Mouse (Mus musculus) kidney, adult 18-20 months (tissue): ENCODE measurements at regions not wholly inside any gene's neighbourhood (a gene's known extent, or its start where the extent isn't known, plus 50 kb on each side); places are given as distances from the start of the nearest gene placed in this dataset.
A peak's percentile ranks its signal among the peaks of the same experiment; 100 is the strongest.
"Not testable (repeated sequence)": the region's sequence is repeated elsewhere in the genome, so short reads cannot be mapped to it uniquely, and the experiment has no call there.

Source experiments
- DNase-seq: peaks from one replicate; pipeline ENCODE4 v3.0.0; 2021

DNA sequence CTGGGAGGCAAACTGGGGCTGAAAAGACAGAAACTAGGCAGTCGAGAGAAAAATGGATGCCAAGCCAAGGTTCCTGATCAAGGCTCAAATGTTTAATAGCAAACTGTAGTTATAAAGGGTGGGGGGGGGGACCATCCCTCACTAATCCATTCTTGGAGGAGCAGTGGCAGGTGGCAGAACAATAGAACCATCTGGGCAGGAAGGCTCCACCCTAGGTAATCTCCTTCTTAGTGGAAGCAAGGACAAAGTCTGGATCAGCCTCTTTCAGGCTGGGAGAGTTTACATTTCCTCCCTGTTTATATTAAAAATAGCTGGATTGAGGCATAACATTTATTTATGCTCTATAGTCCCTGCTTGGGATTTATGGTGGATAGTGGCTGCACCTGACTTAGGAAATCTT is 180.8 kb downstream of the Cdh9 start:
- no peak for DNase-seq

DNA sequence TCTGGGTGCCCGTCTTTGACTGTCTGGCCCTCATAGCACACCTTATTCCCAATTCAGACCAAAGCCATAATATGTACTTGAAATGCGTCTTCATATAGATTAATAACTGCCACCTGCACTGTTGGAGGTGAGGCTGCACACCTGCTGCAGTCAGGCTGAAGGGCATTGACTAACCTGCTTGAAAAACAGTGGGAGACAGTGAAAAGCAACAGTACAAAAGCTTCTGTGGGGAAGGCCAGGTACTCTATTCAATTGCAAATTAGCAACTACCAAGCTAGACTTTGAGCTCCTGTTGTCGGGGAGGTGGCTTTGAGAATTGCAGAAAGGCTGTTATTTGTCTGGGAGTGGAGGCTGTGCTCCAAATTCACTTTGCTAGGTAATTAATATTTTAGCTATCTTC is 181.4 kb downstream of the Cdh9 start:
- not testable (repeated sequence) for DNase-seq

DNA sequence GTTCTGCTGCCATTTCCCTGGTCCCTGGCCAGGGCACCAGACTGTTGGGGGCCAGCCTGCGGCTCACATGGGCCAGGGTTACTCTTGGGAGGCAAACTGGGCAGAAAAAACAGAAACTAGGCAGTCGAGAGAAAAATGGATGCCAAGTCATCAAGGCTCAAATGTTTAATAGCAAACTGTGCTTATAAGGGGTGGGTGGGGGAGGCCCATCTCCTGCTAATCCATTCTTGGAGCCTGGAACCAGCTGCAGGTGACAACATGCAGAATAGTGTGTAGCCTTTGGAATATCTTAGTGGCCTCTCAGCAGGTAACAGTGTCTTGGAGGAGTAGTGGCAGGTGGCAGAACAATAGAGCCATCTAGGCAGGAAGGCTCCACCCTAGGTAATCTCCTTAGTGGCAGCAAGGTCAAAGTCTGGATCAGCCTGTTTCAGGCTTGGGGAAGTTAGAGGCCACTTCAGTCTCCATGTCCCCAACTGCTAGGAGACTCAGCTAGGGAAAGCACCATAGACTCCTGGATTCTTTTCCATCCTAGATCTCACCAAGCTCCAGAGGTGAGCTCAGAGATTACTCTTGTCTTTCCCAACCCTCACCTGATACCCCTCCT is 186.5 kb downstream of the Cdh9 start:
- DNase-seq: no peak

DNA sequence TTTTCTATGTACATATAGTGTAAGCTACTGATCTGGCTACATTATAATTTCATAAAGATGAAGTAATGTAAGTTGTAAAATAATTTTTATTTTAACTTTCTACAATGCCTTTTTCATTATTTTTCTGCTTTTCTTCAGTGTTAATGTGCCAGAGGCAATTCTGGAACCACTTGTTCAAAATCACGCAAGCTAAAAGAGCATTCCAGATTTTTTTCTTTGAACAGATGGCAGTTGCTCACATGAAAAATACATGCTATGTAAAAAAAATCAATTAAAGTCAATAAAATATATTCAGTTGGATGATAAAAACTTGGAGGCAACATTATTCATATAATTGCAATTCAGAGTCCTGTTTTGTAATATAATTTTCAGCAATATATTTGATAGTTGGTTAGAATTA is 194.7 kb downstream of the Cdh9 start:
- DNase-seq: no peak

DNA sequence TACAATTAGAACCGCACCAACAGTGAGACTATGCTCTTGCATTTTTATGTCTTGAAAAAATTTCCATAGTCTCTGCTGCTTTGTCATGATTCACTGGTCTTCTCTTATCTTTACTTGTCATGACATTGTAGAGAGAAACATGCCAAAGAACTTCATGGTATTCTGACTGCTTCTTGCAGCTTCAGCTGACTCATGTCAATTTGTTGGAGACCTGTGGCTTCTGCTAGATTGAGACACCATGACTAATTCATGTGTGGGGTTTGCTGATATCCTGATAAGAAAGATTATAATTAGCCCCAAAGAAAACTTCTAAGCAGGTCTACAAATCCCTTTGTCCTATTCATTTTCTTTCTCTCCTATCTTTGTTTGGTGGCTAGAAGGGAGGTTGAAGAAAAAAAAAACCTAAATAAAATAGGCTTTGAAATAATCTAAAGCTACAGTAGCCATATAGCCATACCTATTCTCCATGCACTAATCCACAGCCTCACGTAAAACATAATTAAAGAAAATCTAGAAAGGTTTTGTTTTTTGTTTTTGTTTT is 204.7 kb downstream of the Cdh9 start:
- DNase-seq: no peak

DNA sequence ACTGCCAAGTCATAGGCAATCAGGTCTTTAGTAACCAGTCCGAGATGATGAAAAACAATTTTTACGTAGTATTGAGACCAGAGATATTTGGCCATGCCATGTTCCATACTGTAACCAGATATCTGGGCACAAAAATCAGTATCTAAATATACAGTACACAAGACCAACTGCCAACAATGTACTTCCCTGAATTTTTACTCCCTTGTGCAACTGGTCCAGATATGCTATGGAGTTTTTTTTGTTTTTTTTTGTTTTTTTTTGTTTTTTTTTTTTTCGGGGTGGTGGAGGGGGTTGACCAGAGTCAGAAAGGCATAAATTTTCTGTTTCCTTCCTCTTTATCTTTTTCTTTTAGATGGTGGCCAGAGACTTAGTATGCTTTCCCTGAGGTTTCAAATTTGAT is 205.9 kb downstream of the Cdh9 start:
- DNase-seq: no peak

DNA sequence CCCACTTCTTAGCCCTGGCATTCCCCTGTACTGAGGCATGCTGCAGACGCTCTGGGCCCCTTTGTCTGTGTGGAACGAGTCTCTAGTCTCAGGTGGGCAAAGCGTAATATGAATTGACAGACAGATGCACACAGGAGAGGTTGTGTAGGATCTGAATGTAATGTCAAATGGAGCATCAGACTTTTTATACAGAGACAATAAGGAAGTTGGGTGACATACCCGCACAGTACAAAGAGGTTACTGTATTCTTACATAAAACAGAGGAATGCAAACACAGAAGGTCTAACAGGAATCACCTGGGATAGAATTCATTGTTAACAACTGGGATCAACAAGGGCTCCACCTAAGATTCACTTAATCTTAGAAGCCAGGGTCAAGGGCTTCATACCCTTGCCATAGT is 247.3 kb downstream of the Cdh9 start:
- not testable (repeated sequence) for DNase-seq

DNA sequence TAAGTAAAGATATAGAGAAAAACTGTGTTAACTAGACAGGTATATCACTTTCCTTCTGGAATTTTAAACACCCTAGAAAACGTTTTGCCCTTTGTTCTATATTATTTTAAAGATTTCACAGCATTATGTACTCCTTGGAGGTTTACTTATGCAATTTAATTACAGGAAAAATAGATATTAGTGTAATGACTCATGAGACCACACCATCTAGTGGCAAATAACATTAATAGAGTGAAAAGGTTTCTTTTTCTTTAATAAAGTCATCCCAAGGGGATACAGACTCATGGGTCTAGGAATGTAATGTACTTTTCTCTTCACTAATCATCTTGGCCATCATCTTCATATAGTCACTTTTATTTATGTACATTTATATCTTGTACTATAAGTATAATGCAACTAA is 262.3 kb downstream of the Cdh9 start:
- no peak for DNase-seq

DNA sequence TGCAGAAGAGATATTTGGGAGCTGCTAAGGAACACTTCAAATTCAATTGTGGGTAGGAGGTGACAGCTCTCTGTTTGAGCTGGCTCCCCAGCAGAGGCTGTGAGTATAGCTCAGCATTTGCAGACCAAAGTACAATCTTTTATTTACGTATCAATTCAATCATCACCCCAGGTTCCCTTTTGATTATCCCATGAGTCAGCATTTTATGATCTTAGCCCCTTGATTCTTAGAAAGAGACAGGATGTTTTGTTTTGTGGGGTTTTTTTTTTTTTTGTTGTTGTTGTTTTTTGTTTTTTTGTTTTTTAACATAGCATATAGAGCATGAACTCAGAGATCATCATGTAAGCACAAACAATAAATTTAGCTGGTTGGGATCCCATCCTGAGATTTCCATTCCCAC is 267.1 kb downstream of the Cdh9 start:
- DNase-seq: no peak

DNA sequence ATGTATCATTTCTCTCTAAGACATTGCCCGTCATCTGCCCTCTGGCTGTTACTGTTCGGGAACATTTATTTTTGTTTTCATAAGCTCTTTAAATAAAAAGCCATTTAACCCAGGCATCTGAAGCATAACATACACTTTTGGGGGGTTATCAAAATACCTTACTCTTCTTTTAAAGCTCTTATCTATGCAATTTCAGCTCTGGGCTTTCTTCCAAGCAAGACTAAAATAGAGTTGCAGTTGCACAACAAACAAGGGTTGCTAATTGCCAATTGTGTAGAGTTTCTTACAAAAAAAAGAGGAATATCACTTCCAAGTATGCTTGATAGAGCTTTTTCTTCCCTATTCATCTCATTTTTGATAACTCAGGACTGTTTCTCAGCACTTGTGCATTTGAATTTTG is 277.6 kb downstream of the Cdh9 start:
- no peak for DNase-seq

DNA sequence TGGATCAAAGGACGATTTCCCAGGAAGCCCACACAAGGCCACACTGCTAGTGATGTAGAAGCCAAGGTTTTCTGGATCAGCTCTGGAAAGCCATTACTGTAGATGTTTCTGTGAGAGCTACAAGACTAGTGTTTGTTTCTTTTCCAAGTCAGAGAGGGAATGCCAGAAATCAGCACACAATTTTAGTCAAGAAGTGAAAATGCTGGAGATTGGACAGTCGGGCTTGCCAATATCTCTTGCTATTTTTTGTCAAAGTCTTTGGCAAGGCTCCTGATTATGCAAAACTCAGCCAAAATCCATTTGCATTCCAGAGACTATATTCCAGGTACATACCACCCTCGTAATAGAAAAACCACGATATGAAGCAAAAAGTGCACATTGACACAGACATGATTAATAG is 279.3 kb downstream of the Cdh9 start:
- DNase-seq: no peak

DNA sequence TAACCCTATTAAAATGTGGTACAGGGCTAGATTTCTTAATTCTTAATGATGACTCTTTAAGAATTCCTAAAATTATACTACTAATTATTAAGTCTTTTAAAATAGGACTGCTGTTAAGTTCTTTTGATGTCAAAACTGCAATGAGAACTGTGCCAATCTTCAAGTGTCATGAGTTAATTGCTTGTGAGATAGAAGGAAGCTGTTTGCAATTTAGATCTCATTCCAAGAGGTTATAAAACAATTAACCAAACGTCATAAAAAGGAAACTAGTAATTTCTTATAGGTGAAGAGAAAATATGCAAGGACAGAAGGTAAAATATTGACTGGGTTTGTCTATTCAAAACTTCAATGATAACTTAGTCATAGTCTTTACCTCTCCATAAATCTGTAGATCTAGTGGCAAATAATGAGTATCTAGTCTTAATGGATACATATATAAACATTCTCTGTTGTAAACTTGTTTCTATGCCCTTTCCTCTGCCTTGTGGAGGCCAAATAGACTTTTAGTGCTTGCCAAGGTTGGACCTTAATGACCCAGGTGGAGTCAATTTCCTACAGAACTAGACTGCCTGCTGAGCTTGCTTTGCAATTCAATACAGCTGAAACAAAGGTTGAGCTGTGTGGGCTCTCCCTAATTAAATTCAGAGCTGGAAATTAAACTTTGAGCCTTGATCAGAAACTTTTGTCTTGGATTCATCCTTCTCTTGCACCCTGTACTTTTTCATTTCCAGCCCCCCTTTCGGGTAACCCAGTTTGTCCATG is 320.5 kb downstream of the Cdh9 start:
- no peak for DNase-seq

DNA sequence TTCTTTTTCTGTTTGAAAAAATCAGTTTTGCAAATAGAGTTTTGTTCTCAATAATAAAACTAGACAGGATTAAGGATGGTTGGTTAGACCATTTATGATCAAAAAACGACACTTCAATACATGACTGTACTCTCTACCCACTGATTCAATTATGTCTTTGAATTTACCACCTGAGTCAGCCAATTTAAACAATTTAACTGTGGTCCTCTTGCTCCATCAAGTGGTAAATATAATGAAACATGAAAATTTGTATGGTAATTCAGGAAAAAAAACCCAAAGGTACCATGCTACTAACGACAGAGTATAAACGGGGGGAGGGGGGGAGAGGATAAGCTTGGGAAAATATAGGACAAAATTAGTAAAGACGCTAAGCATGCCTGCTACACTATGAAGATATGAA is 341.2 kb downstream of the Cdh9 start:
- no peak for DNase-seq

DNA sequence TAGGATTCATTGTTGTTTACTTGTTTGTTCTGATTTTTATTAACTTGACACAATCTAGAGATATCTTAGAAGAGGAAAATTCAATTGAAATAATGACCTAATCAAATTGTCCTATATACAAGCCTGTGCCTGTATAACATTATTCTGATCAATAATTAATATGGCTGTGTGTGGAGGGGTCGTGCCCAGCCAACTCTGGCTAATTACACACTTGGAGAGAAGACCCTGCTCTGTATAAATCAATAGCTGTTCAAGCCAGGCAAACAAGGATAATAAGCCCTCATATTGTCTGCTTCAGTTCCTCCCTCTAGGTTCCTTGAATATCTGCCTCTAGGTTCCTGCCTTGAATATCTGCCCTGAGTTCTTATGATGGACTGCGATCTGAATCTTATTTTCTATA is 355.5 kb downstream of the Cdh9 start:
- DNase-seq: no peak

DNA sequence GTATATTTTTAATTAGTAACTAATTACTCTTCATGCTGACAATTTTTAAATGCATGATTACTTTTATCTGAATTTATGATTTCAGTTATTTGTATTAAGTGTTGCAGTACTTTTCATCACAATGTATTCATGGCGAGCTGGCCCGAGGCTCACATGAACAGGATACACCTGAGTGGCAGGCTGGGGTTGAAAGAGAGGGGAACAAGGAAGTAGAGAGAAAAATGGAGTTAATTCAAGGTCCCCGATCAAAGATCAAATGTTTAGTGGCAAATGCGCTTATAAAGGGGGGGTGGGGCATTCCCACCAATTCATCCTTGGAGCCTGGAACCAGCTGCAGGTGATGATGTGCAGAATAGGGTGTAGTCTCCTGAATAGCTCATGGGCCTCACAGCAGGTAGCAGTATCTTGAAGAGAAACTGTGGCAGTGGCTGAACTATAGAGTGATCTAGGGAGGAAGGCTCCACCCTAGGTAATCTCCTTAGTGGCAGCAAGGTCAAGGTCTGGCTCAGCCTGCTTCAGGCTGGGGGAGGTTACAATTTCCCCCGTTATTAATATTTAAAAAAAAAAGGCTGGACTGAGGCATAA is 360.2 kb downstream of the Cdh9 start:
- no peak for DNase-seq

DNA sequence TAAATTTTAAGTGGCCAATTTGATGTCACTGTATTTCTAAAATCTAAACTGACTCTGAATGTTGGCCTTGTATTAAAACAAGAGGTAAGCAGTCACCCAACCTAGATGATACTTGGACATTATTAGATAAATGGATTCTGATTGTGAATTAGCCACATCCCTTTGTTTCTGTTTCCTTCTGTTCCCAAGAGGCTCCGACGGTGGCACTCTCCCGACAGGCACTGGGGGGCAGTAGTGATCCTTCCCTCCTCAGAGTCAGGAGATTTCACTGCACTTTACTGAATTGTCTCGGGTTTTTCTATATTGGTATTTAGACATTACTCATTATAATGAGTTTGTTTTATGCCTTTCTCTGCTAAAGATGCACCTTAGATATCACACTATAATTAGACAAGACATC is 370.4 kb downstream of the Cdh9 start:
- DNase-seq: peak; percentile 18

DNA sequence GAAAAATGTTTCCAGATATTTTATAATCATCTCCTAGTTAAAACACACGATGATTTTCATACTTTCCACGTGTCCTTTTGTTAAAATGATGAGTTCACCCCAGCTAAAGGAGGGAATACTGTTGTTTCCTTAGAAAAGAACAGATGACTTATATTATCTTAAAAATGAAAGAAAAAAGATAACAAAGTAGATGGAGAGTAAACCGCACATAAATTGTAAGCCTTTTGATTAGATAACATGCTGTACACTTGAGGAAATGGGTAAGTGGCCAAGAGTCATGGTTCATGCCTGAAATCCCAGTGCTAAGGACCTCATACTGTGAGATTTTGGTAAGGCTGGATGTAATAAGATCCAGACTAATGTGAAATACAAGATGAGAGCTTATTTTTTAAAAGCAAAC is 372.6 kb downstream of the Cdh9 start:
- DNase-seq: no peak

DNA sequence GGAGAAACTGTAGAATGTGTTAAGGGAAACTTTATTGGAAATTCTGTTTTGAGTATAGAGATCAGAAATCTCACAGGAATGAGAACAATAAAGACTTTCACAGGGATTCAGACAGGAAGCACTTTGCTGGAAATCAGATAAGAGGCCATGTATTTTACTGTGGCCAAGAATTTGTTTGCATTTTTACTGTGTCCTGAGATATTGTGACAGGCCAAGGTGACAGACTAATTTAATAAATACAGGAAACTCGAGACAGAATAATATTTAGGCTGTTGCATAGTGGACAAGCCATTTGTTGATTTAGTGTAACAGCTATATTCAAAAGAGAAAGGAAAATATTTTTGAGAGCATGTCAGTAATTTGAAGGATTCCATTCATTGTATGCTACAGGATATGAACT is 407.2 kb downstream of the Cdh9 start:
- no peak for DNase-seq

DNA sequence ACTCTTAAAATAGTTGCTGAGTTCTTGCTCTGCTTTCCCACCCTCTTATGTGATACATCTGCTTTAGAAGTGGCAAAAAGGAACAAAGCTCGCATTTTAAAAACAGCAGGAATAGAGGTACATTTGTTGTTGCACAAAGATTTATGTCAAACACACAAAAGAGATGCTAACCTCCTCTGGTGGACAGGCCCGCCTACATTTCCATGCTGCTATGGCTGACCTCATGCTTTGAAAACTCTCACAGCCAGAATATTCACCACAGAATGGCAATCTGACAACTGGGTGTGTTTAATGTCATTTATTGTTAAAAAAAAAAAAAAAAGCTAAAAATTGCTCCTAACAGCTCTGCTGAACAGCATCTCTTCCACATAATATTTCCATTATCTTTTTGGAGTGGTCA is 451.6 kb downstream of the Cdh9 start:
- no peak for DNase-seq

DNA sequence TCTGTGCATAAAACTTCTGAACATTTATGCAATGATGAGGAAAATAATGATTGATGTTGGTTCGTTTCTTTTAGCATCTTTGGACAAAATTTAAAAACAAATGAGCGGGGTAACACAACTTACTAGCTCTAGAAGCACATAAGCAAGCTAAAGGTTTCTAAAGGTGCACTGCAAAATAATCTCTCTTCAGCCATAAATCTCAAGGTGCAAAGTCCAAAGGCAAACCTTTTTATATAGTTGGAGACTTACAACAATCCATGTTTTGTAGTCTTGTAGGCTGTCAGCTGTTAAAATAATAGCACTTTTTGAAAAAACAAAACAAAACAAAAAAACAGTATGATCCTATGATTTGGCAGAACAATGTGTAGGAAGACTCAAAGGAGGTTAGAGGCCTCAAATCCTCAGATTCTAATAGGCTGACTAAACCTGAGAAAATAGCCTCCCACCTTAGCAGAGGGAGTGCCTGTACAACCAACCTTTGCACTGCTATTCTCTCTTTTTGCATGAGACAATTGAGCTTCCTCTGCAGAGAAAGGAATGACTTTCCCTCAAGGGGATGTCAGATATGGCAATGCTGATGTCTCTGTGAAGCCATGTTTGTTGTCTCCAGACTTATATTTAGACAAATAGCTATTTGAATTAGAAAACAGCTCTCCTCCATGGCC is 452.9 kb downstream of the Cdh9 start:
- no peak for DNase-seq

DNA sequence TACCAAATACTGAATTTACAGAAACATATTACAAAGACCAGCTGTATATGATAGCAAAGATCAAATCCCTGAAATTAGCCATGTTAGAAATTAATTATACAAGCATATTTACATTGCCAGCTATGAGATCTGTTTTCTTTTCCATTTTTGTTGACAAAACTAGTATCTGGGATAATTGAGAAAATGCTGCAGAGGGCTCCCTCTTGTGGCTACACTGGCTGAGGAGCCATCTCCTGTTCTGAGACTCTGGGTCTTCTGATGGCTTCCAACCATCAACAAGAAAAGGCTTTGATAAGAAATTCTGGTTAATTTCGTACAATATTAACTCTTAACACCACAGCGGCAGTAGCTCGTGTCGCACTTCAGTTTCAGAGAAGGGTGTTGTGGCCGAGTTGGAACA is 466.9 kb downstream of the Cdh9 start:
- no peak for DNase-seq

DNA sequence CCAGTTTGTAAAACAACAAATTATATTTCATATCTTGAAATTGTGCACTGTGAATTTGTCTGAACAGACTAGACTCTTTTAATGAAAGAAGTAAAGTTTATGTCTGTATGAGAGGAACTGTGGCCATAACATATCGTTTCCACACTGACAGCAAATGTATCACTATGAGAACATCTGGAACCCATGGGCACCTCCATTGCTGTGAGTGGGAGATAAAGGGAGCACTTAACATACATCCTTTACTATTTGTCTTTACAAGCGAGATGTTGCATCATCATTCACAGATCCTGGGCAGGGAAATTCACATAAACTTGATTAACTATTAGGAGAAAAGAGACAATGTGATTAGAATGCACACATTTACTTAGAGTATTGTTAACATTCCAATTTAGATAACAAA is 476.2 kb downstream of the Cdh9 start:
- no peak for DNase-seq

DNA sequence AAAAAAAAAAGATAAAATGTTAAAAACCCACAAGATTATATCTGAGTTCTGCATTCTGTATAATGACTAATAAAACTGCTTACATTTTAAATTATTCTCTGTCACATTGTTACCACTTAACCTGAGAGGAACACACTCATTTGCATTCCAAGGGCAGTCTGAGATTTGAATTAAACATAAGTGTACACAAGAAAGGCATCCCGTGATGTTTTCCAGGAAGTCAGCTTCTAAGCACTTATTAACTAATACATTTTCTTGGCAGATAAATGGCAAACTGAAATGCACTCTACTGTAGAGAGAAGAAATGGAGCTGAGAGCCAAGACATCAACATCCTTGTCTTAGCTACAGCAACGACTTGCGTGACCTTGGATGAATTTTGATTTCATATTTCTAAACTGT is 516.5 kb downstream of the Cdh9 start:
- no peak for DNase-seq

DNA sequence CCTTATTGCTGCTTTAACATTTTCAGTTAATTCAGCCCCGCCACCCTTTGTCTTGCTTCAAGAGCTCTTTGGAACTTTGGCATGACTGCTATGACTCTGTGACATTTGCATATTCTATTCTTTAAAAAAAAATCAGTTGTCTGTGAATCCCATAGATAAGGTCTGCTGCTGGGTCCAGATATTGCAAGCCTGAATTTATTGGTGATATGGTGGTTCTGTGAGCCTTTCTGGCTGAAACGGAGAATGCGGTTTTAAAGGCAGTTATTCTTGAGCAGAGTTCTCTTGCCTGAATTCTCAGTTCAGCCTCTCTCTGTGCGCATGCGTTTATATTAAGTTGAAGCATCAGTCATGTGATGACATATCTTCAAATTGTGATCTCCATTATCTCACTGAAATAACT is 560.7 kb downstream of the Cdh9 start:
- DNase-seq: no peak
